Mouse (Mus musculus): ENCODE measurements around the gene Med12l. TPM values are rescaled to one million over a fixed set of nuclear protein-coding genes. Genes with fewer than 3 reads are reported as not detected.

Gene Med12l
- polyA plus RNA-seq, 1 experiment: 0.01 TPM

DNA sequence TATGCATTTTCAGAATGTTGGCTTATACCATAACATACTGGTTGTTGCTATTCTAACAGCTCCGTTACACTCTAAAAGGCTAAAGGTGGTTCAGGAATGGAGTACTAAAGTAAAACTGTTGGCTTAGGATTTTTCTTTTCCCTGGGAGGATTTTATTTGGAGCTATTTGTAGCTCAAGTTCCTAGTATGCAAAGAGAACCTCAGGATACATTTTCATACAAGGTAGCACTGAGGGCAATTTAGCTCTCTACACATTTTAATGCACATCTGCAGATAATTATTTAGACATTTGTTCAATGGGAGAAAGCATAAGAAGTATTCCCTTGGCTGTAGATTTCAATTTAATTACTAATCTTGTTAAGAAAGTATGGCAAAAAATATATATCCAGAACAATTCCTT, 356.3 kb downstream of the Med12l start:
- TF ChIP-seq CEBPB (IDR thresholded peaks at IDR 0.05; ENCODE audit: insufficient read depth, poor library complexity, severe bottlenecking): no peak
- TF ChIP-seq USF1 (IDR thresholded peaks at IDR 0.05; ENCODE audit: low read depth): no peak
- no peak for TF ChIP-seq MYOD1 (IDR thresholded peaks at IDR 0.05; ENCODE audit: control insufficient read depth in 1 of 3, insufficient read length in 2 of 3, low read depth in 2 of 3)
- TF ChIP-seq SRF (IDR thresholded peaks at IDR 0.05; ENCODE audit: control insufficient read depth, insufficient read length, low read depth): no peak
- no peak for TF ChIP-seq TCF3 (IDR thresholded peaks at IDR 0.05; ENCODE audit: insufficient read length, low read depth)
- no peak for TF ChIP-seq REST (IDR thresholded peaks at IDR 0.05; ENCODE audit: insufficient read depth, insufficient read length)
- TF ChIP-seq E2F4 (IDR thresholded peaks at IDR 0.05; ENCODE audit: insufficient read depth): no peak
- Histone ChIP-seq H3ac (ENCODE audit: control insufficient read depth, insufficient read length) (no peak overlapping the region), H3K4me3 (no peak overlapping the region), H3K4me2 (ENCODE audit: low read depth) (no peak overlapping the region), H3K36me3 (ENCODE audit: control insufficient read depth, insufficient read depth) (no peaks in the 10 kb centered on the region), H3K79me2 (ENCODE audit: control insufficient read depth, insufficient read depth) (no peaks in the 10 kb centered on the region), H3K27me3 (ENCODE audit: control insufficient read depth, insufficient read depth, insufficient read length) (no peaks in the 10 kb centered on the region)

Other genes starting within 250 kb of the Med12l start
- gene Mindy4b-ps, start 183.5 kb upstream of the Med12l start, polyA plus RNA-seq (2012; fragmentation: generic; extraction: Trizol): not detected
- not detected for gene Clrn1, start 120.5 kb upstream of the Med12l start, polyA plus RNA-seq (2012; fragmentation: generic; extraction: Trizol)
- not detected for gene Gpr171, start 96.0 kb downstream of the Med12l start, polyA plus RNA-seq (2012; fragmentation: generic; extraction: Trizol)
- gene P2ry14, start 147.8 kb downstream of the Med12l start, polyA plus RNA-seq (2012; fragmentation: generic; extraction: Trizol): 0.07 TPM
- not detected for gene Gpr87, start 189.3 kb downstream of the Med12l start, polyA plus RNA-seq (2012; fragmentation: generic; extraction: Trizol)
- not detected for gene P2ry13, start 205.1 kb downstream of the Med12l start, polyA plus RNA-seq (2012; fragmentation: generic; extraction: Trizol)